Mouse (Mus musculus): ENCODE results near the gene Map3k3. TPM values are rescaled to one million over a fixed set of nuclear protein-coding genes. Genes with fewer than 3 reads are reported as not detected.
A peak's percentile ranks its signal among the peaks of the same experiment; 100 is the strongest.
"Not testable (repeated sequence)": the region's sequence is repeated elsewhere in the genome, so short reads cannot be mapped to it uniquely, and the experiment has no call there.

Gene Map3k3
- polyA plus RNA-seq, 1 experiment from 2014 or later: 17.4 TPM

GRCm38 (mm10) chr11:106106047-106106587 lies 21.7 kb downstream of the Map3k3 start:
- WGBS: 49% methylated on average over 8 of the region's 8 CpGs
- Histone ChIP-seq H3K9me3 (ENCODE audit: control insufficient read depth, low read length) (no peaks in the 10 kb centered on the region), H3K4me2 (no peak overlapping the region), H3K36me3 (ENCODE audit: control insufficient read depth, insufficient read depth, low read length) (no peaks in the 10 kb centered on the region), H3K9ac (ENCODE audit: low read depth, low read length) (no peak overlapping the region), H3K4me3 (ENCODE audit: low read depth, low read length) (no peak overlapping the region), H3K4me1 (replicated peaks; ENCODE audit: control insufficient read depth, insufficient read depth, low read length) (no peaks in the 10 kb centered on the region), H3K27me3 (replicated peaks; ENCODE audit: control insufficient read depth, insufficient read depth, low read length) (no peaks in the 10 kb centered on the region), H3K27ac (ENCODE audit: low read depth, low read length) (no peak overlapping the region)
- DNase-seq (ENCODE audit: low spot score) (no peak), ATAC-seq (replicated peaks; ENCODE audit: low FRiP score) (no peak)

GRCm38 (mm10) chr11:106111688-106112087 lies 27.3 kb downstream of the Map3k3 start:
- H3K9ac ChIP-seq (ENCODE audit: low read depth, low read length): no peak overlapping the region
- H3K36me3 ChIP-seq (ENCODE audit: control insufficient read depth, insufficient read depth, low read length): peaks cover 7% of the 10 kb centered on the region; the same call in 1 of the 2 replicates
- H3K27me3 ChIP-seq (replicated peaks; ENCODE audit: control insufficient read depth, insufficient read depth, low read length): no peaks in the 10 kb centered on the region
- ATAC-seq (replicated peaks; ENCODE audit: low FRiP score) (no peak), DNase-seq (ENCODE audit: low spot score) (no peak)
- H3K4me2 ChIP-seq: no peak overlapping the region
- H3K4me1 ChIP-seq (replicated peaks; ENCODE audit: control insufficient read depth, insufficient read depth, low read length): no peaks in the 10 kb centered on the region
- H3K9me3 ChIP-seq (ENCODE audit: control insufficient read depth, low read length): no peaks in the 10 kb centered on the region
- H3K4me3 ChIP-seq (ENCODE audit: low read depth, low read length): no peak overlapping the region
- H3K27ac ChIP-seq (ENCODE audit: low read depth, low read length): no peak overlapping the region

- peaks cover 6% of the 10 kb centered on the region; the same call in 1 of the 2 replicates for H3K36me3 ChIP-seq (ENCODE audit: control insufficient read depth, insufficient read depth, low read length)
- ATAC-seq (replicated peaks; ENCODE audit: low FRiP score) (no peak), DNase-seq (ENCODE audit: low spot score) (no peak)
- H3K9me3 ChIP-seq (ENCODE audit: control insufficient read depth, low read length): no peaks in the 10 kb centered on the region
- no peak overlapping the region for H3K9ac ChIP-seq (ENCODE audit: low read depth, low read length)
- no peak overlapping the region for H3K4me3 ChIP-seq (ENCODE audit: low read depth, low read length)
- H3K27ac ChIP-seq (ENCODE audit: low read depth, low read length): peak overlapping the region; percentile 59; the same call in 1 of the 2 replicates
- no peaks in the 10 kb centered on the region for H3K27me3 ChIP-seq (replicated peaks; ENCODE audit: control insufficient read depth, insufficient read depth, low read length)
- H3K4me2 ChIP-seq: no peak overlapping the region
- WGBS: 80% methylated on average over 5 of the region's 5 CpGs
- H3K4me1 ChIP-seq (replicated peaks; ENCODE audit: control insufficient read depth, insufficient read depth, low read length): 0 out of 2 replicates have a peak, but pooled peaks cover 6% of the 10 kb centered on the region
Observed at GRCm38 (mm10) chr11:106122221-106122620, 37.8 kb downstream of the Map3k3 start.

GRCm38 (mm10) chr11:106122736-106123135 lies 38.3 kb downstream of the Map3k3 start:
- Histone ChIP-seq H3K4me2 (no peak overlapping the region), H3K9me3 (ENCODE audit: control insufficient read depth, low read length) (no peaks in the 10 kb centered on the region), H3K4me3 (ENCODE audit: low read depth, low read length) (no peak overlapping the region), H3K27me3 (replicated peaks; ENCODE audit: control insufficient read depth, insufficient read depth, low read length) (no peaks in the 10 kb centered on the region), H3K4me1 (replicated peaks; ENCODE audit: control insufficient read depth, insufficient read depth, low read length) (0 out of 2 replicates have a peak, but pooled peaks cover 6% of the 10 kb centered on the region), H3K36me3 (ENCODE audit: control insufficient read depth, insufficient read depth, low read length) (peaks cover 6% of the 10 kb centered on the region; the same call in 1 of the 2 replicates), H3K27ac (ENCODE audit: low read depth, low read length) (peak overlapping the region; percentile 59), H3K9ac (ENCODE audit: low read depth, low read length) (no peak overlapping the region)
- ATAC-seq (replicated peaks; ENCODE audit: low FRiP score): no peak
- no peak for DNase-seq (ENCODE audit: low spot score)
- 44% methylated on average over 3 of the region's 3 CpGs for WGBS

DNA sequence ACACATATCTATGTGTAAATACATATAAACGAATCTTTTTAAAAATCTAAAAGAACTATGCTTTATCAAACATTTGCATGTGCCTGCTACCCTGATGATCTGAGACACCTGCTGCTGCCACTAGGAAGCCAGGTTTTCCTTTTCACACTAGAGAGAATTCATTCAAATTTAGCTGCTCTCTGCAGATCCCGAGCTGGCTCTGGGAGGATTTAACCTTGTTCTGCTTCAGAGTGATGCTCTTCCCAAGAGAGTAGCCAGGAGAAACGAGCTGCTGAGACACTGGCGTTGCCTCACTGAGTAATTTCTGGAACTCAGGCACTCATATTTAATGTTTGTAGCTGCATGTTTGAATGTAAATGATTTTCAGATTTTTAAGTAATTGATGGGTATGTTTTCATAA lies 40.4 kb downstream of the Map3k3 start:
- no peak overlapping the region for H3K4me2 ChIP-seq
- ATAC-seq (replicated peaks; ENCODE audit: low FRiP score) (no peak), DNase-seq (ENCODE audit: low spot score) (no peak)
- no peaks in the 10 kb centered on the region for H3K27me3 ChIP-seq (replicated peaks; ENCODE audit: control insufficient read depth, insufficient read depth, low read length)
- H3K4me3 ChIP-seq (ENCODE audit: low read depth, low read length): no peak overlapping the region
- H3K4me1 ChIP-seq (replicated peaks; ENCODE audit: control insufficient read depth, insufficient read depth, low read length): peaks cover 13% of the 10 kb centered on the region; the same call in 1 of the 2 replicates
- 0 out of 2 replicates have a peak, but pooled peaks cover 2% of the 10 kb centered on the region for H3K36me3 ChIP-seq (ENCODE audit: control insufficient read depth, insufficient read depth, low read length)
- no peak overlapping the region for H3K9ac ChIP-seq (ENCODE audit: low read depth, low read length)
- no peaks in the 10 kb centered on the region for H3K9me3 ChIP-seq (ENCODE audit: control insufficient read depth, low read length)
- WGBS: 75% methylated on average over 4 of the region's 4 CpGs
- no peak overlapping the region for H3K27ac ChIP-seq (ENCODE audit: low read depth, low read length)

DNA sequence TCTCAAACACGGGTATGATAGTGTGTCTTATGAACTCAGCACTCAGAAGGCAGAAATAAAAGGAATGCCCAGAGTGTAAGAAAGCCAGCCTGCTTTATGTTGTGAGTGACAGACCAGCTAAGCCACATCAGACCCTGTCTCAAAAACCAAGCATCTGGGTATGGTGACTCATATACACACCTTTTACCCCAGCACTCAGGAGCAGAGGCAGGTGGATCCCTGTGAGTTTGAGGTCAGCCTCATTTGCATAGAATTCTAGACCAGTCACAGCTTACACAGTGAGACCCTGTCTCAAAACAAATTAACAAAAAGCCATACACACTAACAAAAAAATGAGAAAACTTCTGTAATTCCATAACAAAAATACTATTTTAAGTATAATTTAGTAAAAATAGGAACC lies 41.4 kb downstream of the Map3k3 start:
- no peak overlapping the region for H3K4me2 ChIP-seq
- ATAC-seq (replicated peaks; ENCODE audit: low FRiP score) (no peak), DNase-seq (ENCODE audit: low spot score) (no peak)
- no peak overlapping the region for H3K9ac ChIP-seq (ENCODE audit: low read depth, low read length)
- H3K27me3 ChIP-seq (replicated peaks; ENCODE audit: control insufficient read depth, insufficient read depth, low read length): no peaks in the 10 kb centered on the region
- H3K4me3 ChIP-seq (ENCODE audit: low read depth, low read length): no peak overlapping the region
- WGBS: 79% methylated on average over 1 of the region's 1 CpGs
- H3K36me3 ChIP-seq (ENCODE audit: control insufficient read depth, insufficient read depth, low read length): 0 out of 2 replicates have a peak, but pooled peaks cover 2% of the 10 kb centered on the region
- peaks cover 14% of the 10 kb centered on the region; the same call in 1 of the 2 replicates for H3K4me1 ChIP-seq (replicated peaks; ENCODE audit: control insufficient read depth, insufficient read depth, low read length)
- H3K9me3 ChIP-seq (ENCODE audit: control insufficient read depth, low read length): no peaks in the 10 kb centered on the region
- H3K27ac ChIP-seq (ENCODE audit: low read depth, low read length): no peak overlapping the region

DNA sequence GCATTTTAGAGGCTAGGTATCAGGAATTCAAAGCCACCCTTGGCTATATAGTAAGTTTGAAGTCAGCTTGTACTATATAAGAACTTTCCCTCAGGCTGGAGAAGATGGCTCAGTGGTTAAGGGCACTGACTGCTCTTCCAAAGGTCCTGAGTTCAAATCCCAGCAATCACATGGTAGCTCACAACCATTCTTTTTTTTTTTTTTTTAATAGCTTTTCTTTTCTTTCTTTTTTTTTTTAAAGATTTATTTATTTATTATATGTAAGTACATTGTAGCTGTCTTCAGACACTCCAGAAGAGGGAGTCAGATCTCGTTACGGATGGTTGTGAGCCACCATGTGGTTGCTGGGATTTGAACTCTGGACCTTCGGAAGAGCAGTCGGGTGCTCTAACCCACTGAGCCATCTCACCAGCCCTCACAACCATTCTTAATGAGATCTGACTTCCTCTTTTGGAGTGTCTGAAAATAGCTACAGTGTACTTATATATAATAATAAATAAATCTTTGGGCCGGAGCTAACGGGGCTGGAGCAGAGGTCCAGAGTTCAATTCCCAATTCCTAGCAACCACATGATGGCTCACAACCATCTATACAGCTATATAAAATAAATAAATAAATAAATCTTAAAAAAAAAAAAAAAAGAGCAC lies 42.4 kb downstream of the Map3k3 start:
- H3K4me2 ChIP-seq; H3K27me3 ChIP-seq (replicated peaks; ENCODE audit: control insufficient read depth, insufficient read depth, low read length); H3K4me3 ChIP-seq (ENCODE audit: low read depth, low read length); H3K9ac ChIP-seq (ENCODE audit: low read depth, low read length); ATAC-seq (replicated peaks; ENCODE audit: low FRiP score); H3K27ac ChIP-seq (ENCODE audit: low read depth, low read length); H3K9me3 ChIP-seq (ENCODE audit: control insufficient read depth, low read length); DNase-seq (ENCODE audit: low spot score); H3K36me3 ChIP-seq (ENCODE audit: control insufficient read depth, insufficient read depth, low read length): not testable (repeated sequence)
- peaks cover 14% of the 10 kb centered on the region; the same call in 1 of the 2 replicates for H3K4me1 ChIP-seq (replicated peaks; ENCODE audit: control insufficient read depth, insufficient read depth, low read length)
- WGBS: 95% methylated on average over 4 of the region's 6 CpGs

DNA sequence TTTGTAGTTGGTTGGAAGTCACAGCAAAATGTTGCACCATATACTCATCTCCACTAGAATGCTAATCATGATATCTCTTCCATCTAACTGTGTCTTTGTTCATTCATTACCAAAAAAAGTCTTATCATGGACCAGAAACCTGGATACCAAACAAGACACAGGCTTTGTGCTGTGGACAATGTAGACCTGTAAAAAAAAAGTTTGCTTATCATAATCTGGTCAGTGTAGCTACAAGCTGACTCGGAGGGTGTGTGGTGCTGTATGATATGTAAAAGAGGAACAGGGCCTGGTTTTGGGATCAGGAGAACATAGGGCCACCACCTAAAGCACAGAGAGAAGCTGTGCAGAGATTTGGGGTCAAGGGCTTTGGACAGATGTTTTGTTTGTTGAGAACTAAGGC lies 45.1 kb downstream of the Map3k3 start:
- H3K36me3 ChIP-seq (ENCODE audit: control insufficient read depth, insufficient read depth, low read length): no peaks in the 10 kb centered on the region
- WGBS: 46% methylated on average over 1 of the region's 1 CpGs
- H3K4me1 ChIP-seq (replicated peaks; ENCODE audit: control insufficient read depth, insufficient read depth, low read length): peaks cover 12% of the 10 kb centered on the region
- H3K9me3 ChIP-seq (ENCODE audit: control insufficient read depth, low read length): no peaks in the 10 kb centered on the region
- ATAC-seq (replicated peaks; ENCODE audit: low FRiP score): peak; percentile 53
- H3K9ac ChIP-seq (ENCODE audit: low read depth, low read length): no peak overlapping the region
- no peak for DNase-seq (ENCODE audit: low spot score)
- H3K27ac ChIP-seq (ENCODE audit: low read depth, low read length): no peak overlapping the region
- no peaks in the 10 kb centered on the region for H3K27me3 ChIP-seq (replicated peaks; ENCODE audit: control insufficient read depth, insufficient read depth, low read length)
- H3K4me2 ChIP-seq: no peak overlapping the region
- no peak overlapping the region for H3K4me3 ChIP-seq (ENCODE audit: low read depth, low read length)

DNA sequence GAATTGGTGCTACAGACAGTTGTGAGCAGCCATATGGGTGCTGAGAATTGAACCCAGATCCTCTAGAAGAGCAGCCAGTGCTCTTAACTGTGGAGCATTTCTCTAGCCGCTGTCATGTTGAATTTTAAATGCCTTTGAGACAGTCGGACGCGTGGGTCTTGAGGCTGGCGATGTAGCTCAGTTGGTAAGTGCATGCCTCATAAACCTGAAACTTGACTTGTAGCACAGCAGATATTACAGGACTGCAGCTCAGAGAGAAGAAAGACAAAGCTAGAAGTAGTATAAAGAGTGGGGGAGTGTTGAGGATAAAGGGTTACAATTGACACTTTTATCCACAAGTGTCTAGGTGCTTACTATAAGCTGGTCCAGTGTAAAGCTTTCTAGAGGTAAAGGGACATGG lies 48.1 kb downstream of the Map3k3 start:
- H3K27me3 ChIP-seq (replicated peaks; ENCODE audit: control insufficient read depth, insufficient read depth, low read length): no peaks in the 10 kb centered on the region
- no peak for ATAC-seq (replicated peaks; ENCODE audit: low FRiP score)
- H3K9me3 ChIP-seq (ENCODE audit: control insufficient read depth, low read length): no peaks in the 10 kb centered on the region
- H3K9ac ChIP-seq (ENCODE audit: low read depth, low read length): no peak overlapping the region
- no peak overlapping the region for H3K4me2 ChIP-seq
- H3K4me1 ChIP-seq (replicated peaks; ENCODE audit: control insufficient read depth, insufficient read depth, low read length): peaks cover 21% of the 10 kb centered on the region
- H3K4me3 ChIP-seq (ENCODE audit: low read depth, low read length): no peak overlapping the region
- WGBS: 89% methylated on average over 5 of the region's 5 CpGs
- no peak for DNase-seq (ENCODE audit: low spot score)
- H3K27ac ChIP-seq (ENCODE audit: low read depth, low read length): no peak overlapping the region
- peaks cover 2% of the 10 kb centered on the region; the same call in 1 of the 2 replicates for H3K36me3 ChIP-seq (ENCODE audit: control insufficient read depth, insufficient read depth, low read length)
